In the genomic region with DNA sequence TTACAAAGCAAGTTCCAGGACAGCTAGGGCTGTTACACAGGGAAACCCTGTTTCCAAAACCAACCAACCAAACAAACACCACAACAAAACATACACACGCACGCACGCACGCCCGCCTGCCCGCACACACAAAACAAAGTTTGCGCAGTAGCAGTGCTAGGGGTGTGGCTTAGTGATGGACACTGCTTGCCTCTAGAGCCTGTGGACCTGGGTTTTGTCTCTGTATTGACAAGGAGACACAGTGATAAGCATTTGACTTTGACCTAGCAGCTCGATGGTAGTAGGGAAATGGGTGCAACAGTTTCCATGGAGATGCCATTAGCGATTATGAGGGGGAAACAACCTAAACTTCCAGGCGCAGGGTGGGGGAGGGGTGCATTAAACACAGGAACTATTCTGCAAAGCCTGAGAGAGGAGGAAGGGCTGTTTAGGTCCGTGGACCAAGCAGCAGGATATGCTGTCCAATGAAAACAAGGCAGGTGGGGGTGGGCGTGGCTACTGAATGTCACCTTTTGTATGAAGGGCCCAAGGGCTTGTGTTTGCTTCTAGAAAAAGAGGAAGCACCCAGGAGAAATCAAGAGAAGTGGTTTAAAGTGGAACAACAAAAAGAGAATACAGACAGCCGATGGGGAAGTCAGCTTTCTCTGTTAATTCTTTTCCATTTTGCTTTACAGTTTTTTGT, we compare ENCODE assay signal across 9 mouse cellular contexts. TPM values are rescaled to one million over a fixed set of nuclear protein-coding genes. Genes with fewer than 3 reads are reported as not detected.
DNase-seq lines count a peak whose midpoint lies in the region; ATAC-seq lines count a peak whose summit lies in the region.
"Had no signal": no experiment of that assay in that cellular context is flagged by ENCODE, and none has a peak within 500 bp of the region (broad histone marks: within the 10 kb centered on the region; RNA-seq: fewer than 3 reads in every experiment).

No protein-coding gene starts in this region.

- DNase-seq in embryo, embryonic 10 days (ENCODE audit: low spot score): peak; percentile 31
- no peak for DNase-seq in embryo, embryonic 9.5 days (ENCODE audit: extremely low spot score)
- DNase-seq in forebrain, embryonic 14.5 days (ENCODE audit: low spot score): no peak
- no peak for DNase-seq in left cerebral cortex, adult 8-10 months (ENCODE audit: low spot score in 2 of 2)

- H3K4me3 ChIP-seq in liver, embryonic 15.5 days (replicated peaks): no peak overlapping the region
- no peak overlapping the region for H3K4me3 ChIP-seq in stomach, embryonic 15.5 days (replicated peaks)
- no peak overlapping the region for H3K4me3 ChIP-seq in forebrain, embryonic 14.5 days (ENCODE audit: low read depth, low read length)
- no peak overlapping the region for H3K4me3 ChIP-seq in hindbrain, embryonic 13.5 days
- H3K4me3 ChIP-seq: erythroblast, embryonic 14.5 days had no signal

- H3K4me1 ChIP-seq in liver, embryonic 15.5 days (replicated peaks): peaks cover 32% of the 10 kb centered on the region
- H3K4me1 ChIP-seq in stomach, embryonic 15.5 days: no peaks in the 10 kb centered on the region
- H3K4me1 ChIP-seq in forebrain, embryonic 14.5 days (ENCODE audit: control insufficient read depth, insufficient read depth, low read length): no peaks in the 10 kb centered on the region
- 0 out of 2 replicates have a peak, but pooled peaks cover 3% of the 10 kb centered on the region for H3K4me1 ChIP-seq in hindbrain, embryonic 13.5 days (replicated peaks)

- ATAC-seq in granulocyte monocyte progenitor cell, adult 5-6 weeks (replicated peaks; ENCODE audit: poor library complexity, severe bottlenecking): peak; percentile 83
- peak; percentile 77 for ATAC-seq in liver, embryonic 15.5 days (ENCODE audit: insufficient read depth)
- ATAC-seq in stomach, embryonic 15.5 days (ENCODE audit: insufficient read depth, low FRiP score, low read depth): peak; percentile 85
- no peak for ATAC-seq in forebrain, embryonic 14.5 days
- ATAC-seq in hindbrain, embryonic 13.5 days (ENCODE audit: low FRiP score): no peak

- H3K27me3 ChIP-seq in liver, embryonic 15.5 days: no peaks in the 10 kb centered on the region
- no peaks in the 10 kb centered on the region for H3K27me3 ChIP-seq in stomach, embryonic 15.5 days (replicated peaks)
- H3K27me3 ChIP-seq in forebrain, embryonic 14.5 days (replicated peaks; ENCODE audit: control insufficient read depth, insufficient read depth, low read length): no peaks in the 10 kb centered on the region
- H3K27me3 ChIP-seq in hindbrain, embryonic 13.5 days: no peaks in the 10 kb centered on the region

- peak overlapping the region; percentile 37 for H3K4me2 ChIP-seq in liver, embryonic 15.5 days
- no peak overlapping the region for H3K4me2 ChIP-seq in stomach, embryonic 15.5 days
- no peak overlapping the region for H3K4me2 ChIP-seq in forebrain, embryonic 14.5 days (ENCODE audit: low read length)
- no peak overlapping the region for H3K4me2 ChIP-seq in hindbrain, embryonic 13.5 days

- no peaks in the 10 kb centered on the region for H3K36me3 ChIP-seq in liver, embryonic 15.5 days (replicated peaks)
- H3K36me3 ChIP-seq in stomach, embryonic 15.5 days: no peaks in the 10 kb centered on the region
- H3K36me3 ChIP-seq in forebrain, embryonic 14.5 days (ENCODE audit: control insufficient read depth, insufficient read depth, low read length): no peaks in the 10 kb centered on the region
- no peaks in the 10 kb centered on the region for H3K36me3 ChIP-seq in hindbrain, embryonic 13.5 days

- peak overlapping the region; percentile 57 for H3K27ac ChIP-seq in liver, embryonic 15.5 days (replicated peaks)
- peak overlapping the region; percentile 40; the same call in 1 of the 2 replicates for H3K27ac ChIP-seq in stomach, embryonic 15.5 days
- no peak overlapping the region for H3K27ac ChIP-seq in forebrain, embryonic 14.5 days (ENCODE audit: low read depth, low read length)
- H3K27ac ChIP-seq in hindbrain, embryonic 13.5 days: no peak overlapping the region

- WGBS in liver, embryonic 15.5 days (ENCODE audit: insufficient replicate concordance): 31% methylated on average over 13 of the region's 13 CpGs
- WGBS in stomach, embryonic 15.5 days: 49% methylated on average over 13 of the region's 13 CpGs
- WGBS in forebrain, embryonic 14.5 days: 61% methylated on average over 13 of the region's 13 CpGs
- 67% methylated on average over 13 of the region's 13 CpGs for WGBS in hindbrain, embryonic 13.5 days

- H3K9me3 ChIP-seq in liver, embryonic 15.5 days (replicated peaks): no peaks in the 10 kb centered on the region
- no peaks in the 10 kb centered on the region for H3K9me3 ChIP-seq in stomach, embryonic 15.5 days
- H3K9me3 ChIP-seq in forebrain, embryonic 14.5 days (replicated peaks; ENCODE audit: control insufficient read depth, low read length): no peaks in the 10 kb centered on the region
- H3K9me3 ChIP-seq in hindbrain, embryonic 13.5 days: no peaks in the 10 kb centered on the region

- no peak overlapping the region for H3K9ac ChIP-seq in liver, embryonic 15.5 days
- H3K9ac ChIP-seq in stomach, embryonic 15.5 days: no peak overlapping the region
- no peak overlapping the region for H3K9ac ChIP-seq in forebrain, embryonic 14.5 days (ENCODE audit: low read length)
- no peak overlapping the region for H3K9ac ChIP-seq in hindbrain, embryonic 13.5 days

RNA-seq across cellular contexts. Expression of gene Zmynd8, which starts 23.4 kb away (rescaled TPM):
- total RNA-seq in granulocyte monocyte progenitor cell, adult 5-6 weeks (2014; fragmentation: Nextera tagmentation): 53.0 and 58.3 TPM in 2 replicates
- total RNA-seq in granulocyte monocyte progenitor cell, adult 5-6 weeks (2017): 32.2 and 33.7 TPM in 2 replicates
- polyA plus RNA-seq in liver, embryonic 15.5 days (2015; fragmentation: Nextera tagmentation; extraction: Ambion mirVana): 19.1 and 24.6 TPM in 2 replicates
- polyA plus RNA-seq in stomach, embryonic 15.5 days (2015; fragmentation: Nextera tagmentation; extraction: Ambion mirVana): 53.6 and 54.5 TPM in 2 replicates
- polyA plus RNA-seq in forebrain, embryonic 14.5 days (2014; fragmentation: Nextera tagmentation; extraction: Ambion mirVana): 43.3 and 58.0 TPM in 2 replicates
- polyA plus RNA-seq in hindbrain, embryonic 13.5 days (2015; fragmentation: Nextera tagmentation; extraction: Ambion mirVana): 82.2 and 86.6 TPM in 2 replicates
- total RNA-seq in left cerebral cortex, adult 8-10 months (2022): 100 to 1,000 TPM; 105 to 132 (median 130) TPM

Comparison
In these comparisons a context has a peak if more than half of its experiments do, and no peak if none do; other contexts are left out.
1. ATAC-seq: peak in granulocyte monocyte progenitor cell, adult 5-6 weeks (single experiment), liver, embryonic 15.5 days (single experiment) and stomach, embryonic 15.5 days (single experiment); none in forebrain, embryonic 14.5 days (single experiment) and hindbrain, embryonic 13.5 days (single experiment).
2. H3K27ac ChIP-seq: peak in liver, embryonic 15.5 days (single experiment) and stomach, embryonic 15.5 days (single experiment); none in forebrain, embryonic 14.5 days (single experiment) and hindbrain, embryonic 13.5 days (single experiment).